Comparison of ENCODE assay signal across 10 mouse cellular contexts in the genomic region with DNA sequence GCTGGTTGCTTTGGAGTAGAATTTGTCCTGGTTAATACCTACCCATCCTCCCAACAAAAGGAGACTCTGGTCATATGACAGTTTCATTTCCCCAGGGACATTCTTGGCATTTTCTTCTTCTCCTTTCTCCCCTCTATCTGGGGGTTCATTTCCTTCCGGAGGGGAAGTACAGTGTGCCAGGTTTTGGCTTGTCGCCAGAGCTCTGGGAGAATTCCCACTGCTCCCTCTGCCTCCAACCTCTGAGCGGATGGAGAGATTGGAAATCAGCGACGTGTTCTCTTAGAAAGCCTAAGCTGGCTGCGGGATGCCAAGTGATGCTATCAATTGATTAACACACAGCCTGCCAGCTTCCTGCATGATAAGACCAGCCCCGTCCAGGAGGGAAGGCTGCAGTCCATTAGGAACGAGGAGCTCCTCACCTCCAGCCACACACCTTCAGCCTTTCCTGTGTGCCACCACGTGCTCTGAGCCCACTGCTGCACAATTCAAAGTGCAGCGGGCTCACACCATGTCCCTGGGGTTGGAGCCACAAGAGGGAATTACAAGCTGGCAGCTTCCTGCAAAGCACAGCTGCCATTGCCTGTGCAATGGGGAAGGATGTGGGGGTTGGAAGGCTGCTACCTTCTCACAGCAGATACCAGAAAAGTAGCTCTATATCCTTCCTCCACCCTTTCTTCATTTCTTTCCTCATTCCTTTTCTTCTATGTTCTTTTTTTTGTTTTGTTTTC.
DNase-seq lines count a peak whose midpoint lies in the region; ATAC-seq and TF ChIP-seq lines count a peak whose summit lies in the region.
"Had no signal": no experiment of that assay in that cellular context is flagged by ENCODE, and none has a peak within 500 bp of the region (broad histone marks: within the 10 kb centered on the region; RNA-seq: fewer than 3 reads in every experiment).

No protein-coding gene starts in this region.

- TF ChIP-seq POLR2A in brain, embryonic 14.5 days (IDR thresholded peaks at IDR 0.05; ENCODE audit: borderline replicate concordance, extremely low read depth, insufficient read depth, insufficient read length, poor library complexity, severe bottlenecking), result no peak

- H3K4me2 ChIP-seq in hindbrain, embryonic 16.5 days (ENCODE audit: low read length), result peak overlapping the region; percentile 16; the same call in 1 of the 2 replicates
- no peak overlapping the region for H3K4me2 ChIP-seq in hindbrain, embryonic 13.5 days
- H3K4me2 ChIP-seq in intestine, embryonic 15.5 days (replicated peaks), result no peak overlapping the region
- H3K4me2 ChIP-seq: limb, embryonic 13.5 days had no signal

- H3K9me3 ChIP-seq in hindbrain, embryonic 16.5 days (ENCODE audit: control insufficient read depth, low read length), result no peaks in the 10 kb centered on the region
- H3K9me3 ChIP-seq in hindbrain, embryonic 13.5 days, result no peaks in the 10 kb centered on the region
- H3K9me3 ChIP-seq in intestine, embryonic 15.5 days, result no peaks in the 10 kb centered on the region
- H3K9me3 ChIP-seq: limb, embryonic 13.5 days had no signal

- H3K27me3 ChIP-seq in hindbrain, embryonic 16.5 days (replicated peaks; ENCODE audit: control insufficient read depth, insufficient read depth, low read length), result no peaks in the 10 kb centered on the region
- H3K27me3 ChIP-seq in hindbrain, embryonic 13.5 days, result no peaks in the 10 kb centered on the region
- no peaks in the 10 kb centered on the region for H3K27me3 ChIP-seq in intestine, embryonic 15.5 days (replicated peaks)
- H3K27me3 ChIP-seq: limb, embryonic 13.5 days had no signal

- no peak overlapping the region for H3K4me3 ChIP-seq in hindbrain, embryonic 16.5 days (ENCODE audit: low read length)
- no peak overlapping the region for H3K4me3 ChIP-seq in hindbrain, embryonic 13.5 days
- no peak overlapping the region for H3K4me3 ChIP-seq in intestine, embryonic 15.5 days (replicated peaks)
- H3K4me3 ChIP-seq: erythroblast, embryonic 14.5 days; limb, embryonic 13.5 days had no signal

- no peak overlapping the region for H3K9ac ChIP-seq in hindbrain, embryonic 16.5 days (ENCODE audit: low read depth, low read length)
- H3K9ac ChIP-seq in hindbrain, embryonic 13.5 days, result no peak overlapping the region
- no peak overlapping the region for H3K9ac ChIP-seq in intestine, embryonic 15.5 days
- H3K9ac ChIP-seq: limb, embryonic 13.5 days had no signal

- no peak overlapping the region for H3K27ac ChIP-seq in hindbrain, embryonic 16.5 days (ENCODE audit: low read depth, low read length)
- H3K27ac ChIP-seq in hindbrain, embryonic 13.5 days, result no peak overlapping the region
- H3K27ac ChIP-seq in intestine, embryonic 15.5 days, result no peak overlapping the region
- H3K27ac ChIP-seq: limb, embryonic 13.5 days had no signal

- no peaks in the 10 kb centered on the region for H3K36me3 ChIP-seq in hindbrain, embryonic 16.5 days (ENCODE audit: control insufficient read depth, insufficient read depth, low read length)
- H3K36me3 ChIP-seq in hindbrain, embryonic 13.5 days, result no peaks in the 10 kb centered on the region
- no peaks in the 10 kb centered on the region for H3K36me3 ChIP-seq in intestine, embryonic 15.5 days
- H3K36me3 ChIP-seq: limb, embryonic 13.5 days had no signal

- 35% methylated on average over 10 of the region's 10 CpGs for WGBS in hindbrain, embryonic 16.5 days
- WGBS in hindbrain, embryonic 13.5 days, result 45% methylated on average over 10 of the region's 10 CpGs
- 48% methylated on average over 10 of the region's 10 CpGs for WGBS in intestine, embryonic 15.5 days

- no peak for TF ChIP-seq CTCF in brain, embryonic 14.5 days (IDR thresholded peaks at IDR 0.05; ENCODE audit: borderline replicate concordance, extremely low read depth, insufficient read depth, insufficient read length)

- peak; percentile 56; the same call in 1 of the 2 replicates for ATAC-seq in hindbrain, embryonic 16.5 days
- ATAC-seq in hindbrain, embryonic 13.5 days (ENCODE audit: low FRiP score), result no peak
- no peak for ATAC-seq in intestine, embryonic 15.5 days

- peak; percentile 71 for DNase-seq in brain, embryonic 14.5 days (ENCODE audit: low read depth)
- DNase-seq in cerebellum, postnatal 36 days, result peak; percentile 18 to 26
- DNase-seq in kidney, postnatal 14 days, result peak; percentile 23
- peak; percentile 50 to 63 for DNase-seq in right cerebral cortex, postnatal 10 days (ENCODE audit: low spot score in 2 of 2)
- no peak for DNase-seq in urinary bladder, adult 18-20 months (ENCODE audit: low spot score in 2 of 2)

- H3K4me1 ChIP-seq in hindbrain, embryonic 16.5 days (ENCODE audit: control insufficient read depth, insufficient read depth, low read depth, low read length), result peaks cover 4% of the 10 kb centered on the region; the same call in 1 of the 2 replicates
- peaks cover 6% of the 10 kb centered on the region for H3K4me1 ChIP-seq in hindbrain, embryonic 13.5 days (replicated peaks)
- H3K4me1 ChIP-seq in intestine, embryonic 15.5 days (replicated peaks), result no peaks in the 10 kb centered on the region; the same call in 1 of the 2 replicates

Comparison
In these comparisons a context has a peak if more than half of its experiments do, and no peak if none do; other contexts are left out.
1. DNase-seq: peak in brain, embryonic 14.5 days (single experiment), cerebellum, postnatal 36 days (2 of 2), kidney, postnatal 14 days (single experiment) and right cerebral cortex, postnatal 10 days (2 of 2); none in urinary bladder, adult 18-20 months (0 of 2).